Mouse (Mus musculus) midbrain, embryonic 16.5 days (tissue): ENCODE data around the gene Ssbp1. TPM values are rescaled to one million over a fixed set of nuclear protein-coding genes. Genes with fewer than 3 reads are reported as not detected.

Experiments
- ATAC-seq: fragments of 200-750 bp; cut with Nextera tagmentation; 2 replicates; pipeline ENCODE4 v1.8.0; 2017; ENCODE audit warnings: moderate TSS enrichment
- H3K27ac ChIP-seq: fragments of 300-500 bp; sonication (generic); 2 replicates; pipeline ENCODE4 v1.5.1; 2014; ENCODE audit warnings: mild to moderate bottlenecking, low read length, mixed read lengths
- H3K27me3 ChIP-seq: fragments of 300-500 bp; sonication (generic); 2 replicates; pipeline ENCODE4 v1.6.1; 2014; ENCODE audit warnings: low read depth, low read length, mixed read lengths; ENCODE audit not compliant: control insufficient read depth, insufficient read depth
- H3K36me3 ChIP-seq: fragments of 300-500 bp; sonication (generic); 2 replicates; pipeline ENCODE4 v1.6.1; 2014; ENCODE audit warnings: mild to moderate bottlenecking, low read length, moderate library complexity, mixed read lengths; ENCODE audit not compliant: control insufficient read depth, insufficient read depth
- H3K4me1 ChIP-seq: fragments of 300-500 bp; sonication (generic); 2 replicates; pipeline ENCODE4 v1.6.1; 2014; ENCODE audit warnings: mild to moderate bottlenecking, low read length, mixed read lengths; ENCODE audit not compliant: control insufficient read depth, insufficient read depth
- H3K4me2 ChIP-seq: fragments of 300-500 bp; sonication (generic); 2 replicates; pipeline ENCODE4 v1.6.1; 2014; ENCODE audit warnings: mild to moderate bottlenecking, low read length, mixed read lengths
- H3K4me3 ChIP-seq: fragments of 300-500 bp; sonication (generic); 2 replicates; pipeline ENCODE4 v1.5.1; 2014; ENCODE audit warnings: low read depth, mild to moderate bottlenecking, low read length, moderate library complexity, mixed read lengths
- H3K9ac ChIP-seq: fragments of 300-500 bp; sonication (generic); 2 replicates; pipeline ENCODE4 v1.6.1; 2014; ENCODE audit warnings: low read depth, low read length, mixed read lengths
- H3K9me3 ChIP-seq: fragments of 300-500 bp; sonication (generic); replicated peaks from 2 replicates; pipeline ENCODE4 v1.6.1; 2014; ENCODE audit warnings: mild to moderate bottlenecking, low read length, mixed read lengths; ENCODE audit not compliant: control insufficient read depth, poor library complexity, severe bottlenecking
- WGBS: fragments of 180-500 bp; shearing (Covaris S2); extraction: QIAGEN DNeasy Blood & Tissue Kit; methylation state at CpG from one replicate; pipeline ENCODE4 v1.1.7; 2014; 5-methylcytosine and 5-hydroxymethylcytosine counted together
- polyA plus RNA-seq: library from polyadenylated mRNA; unstranded; fragments of >200 nt; fragmentation: Nextera tagmentation; extraction: Ambion mirVana; gene quantifications from 2 replicates; pipeline ENCODE4 v1.2.1, GENCODE M21; 2015

The Ssbp1 gene
- polyA plus RNA-seq, 1 experiment from 2014 or later, result 96.8 TPM

GRCm38 (mm10) chr6:40441755-40442154 is 29.4 kb upstream of the Ssbp1 start:
- Histone ChIP-seq H3K36me3 (no peaks in the 10 kb centered on the region), H3K4me1 (no peaks in the 10 kb centered on the region), H3K4me3 (no peak overlapping the region), H3K27me3 (no peaks in the 10 kb centered on the region; the same call in 1 of the 2 replicates), H3K27ac (no peak overlapping the region), H3K9me3 (no peaks in the 10 kb centered on the region), H3K4me2 (no peak overlapping the region), H3K9ac (no peak overlapping the region)
- no peak for ATAC-seq
- WGBS, result 49% methylated on average over 3 of the region's 3 CpGs

DNA sequence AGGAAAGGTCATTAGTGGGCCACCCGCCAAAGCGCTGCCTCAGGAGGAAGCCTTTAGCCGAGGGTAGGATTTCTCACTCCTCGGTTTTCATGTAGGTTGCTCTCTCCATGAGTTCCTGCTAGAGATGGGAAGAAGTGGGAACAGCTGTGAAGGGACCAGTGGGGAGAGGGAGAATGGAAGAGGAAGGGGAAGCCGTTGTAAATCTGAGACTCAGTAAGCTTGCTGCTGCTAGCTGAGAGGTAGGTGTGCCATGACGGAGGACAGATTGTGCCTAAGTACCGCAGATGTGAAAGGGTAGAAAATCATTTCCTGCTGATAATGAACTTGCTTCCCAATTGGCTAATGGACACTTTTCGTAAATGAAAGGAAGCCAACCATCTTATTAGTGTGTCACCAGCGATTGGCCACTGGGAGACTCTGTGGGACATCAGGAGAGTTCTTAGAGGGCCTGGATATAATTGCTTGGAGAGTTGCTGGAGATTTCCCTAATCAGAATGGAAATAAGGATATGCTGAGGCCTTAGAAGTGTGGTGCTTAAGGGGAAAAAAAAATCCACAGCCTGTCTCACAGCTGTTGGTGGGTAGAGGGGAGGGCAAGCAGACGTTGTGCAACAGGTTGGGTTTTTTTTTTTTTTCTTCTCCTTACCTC is 27.7 kb upstream of the Ssbp1 start:
- Histone ChIP-seq H3K9me3 (no peaks in the 10 kb centered on the region), H3K27me3 (no peaks in the 10 kb centered on the region; the same call in 1 of the 2 replicates), H3K9ac (no peak overlapping the region), H3K4me1 (no peaks in the 10 kb centered on the region), H3K36me3 (no peaks in the 10 kb centered on the region), H3K27ac (no peak overlapping the region), H3K4me3 (no peak overlapping the region), H3K4me2 (no peak overlapping the region)
- WGBS, result 39% methylated on average over 10 of the region's 10 CpGs
- no peak for ATAC-seq

GRCm38 (mm10) chr6:40448626-40449025 is 22.5 kb upstream of the Ssbp1 start:
- Histone ChIP-seq H3K36me3 (no peaks in the 10 kb centered on the region), H3K27ac (no peak overlapping the region), H3K27me3 (no peaks in the 10 kb centered on the region), H3K9me3 (no peaks in the 10 kb centered on the region), H3K4me1 (no peaks in the 10 kb centered on the region), H3K4me3 (no peak overlapping the region), H3K4me2 (no peak overlapping the region), H3K9ac (no peak overlapping the region)
- ATAC-seq, result no peak

- H3K4me1 ChIP-seq, result no peaks in the 10 kb centered on the region
- H3K4me3 ChIP-seq, result no peak overlapping the region
- no peaks in the 10 kb centered on the region for H3K36me3 ChIP-seq
- no peak overlapping the region for H3K9ac ChIP-seq
- H3K27ac ChIP-seq, result no peak overlapping the region
- no peak for ATAC-seq
- H3K4me2 ChIP-seq, result no peak overlapping the region
- WGBS, result 23% methylated on average over 7 of the region's 7 CpGs
- H3K27me3 ChIP-seq, result no peaks in the 10 kb centered on the region
- H3K9me3 ChIP-seq, result no peaks in the 10 kb centered on the region
Measured at GRCm38 (mm10) chr6:40454436-40455041, 16.6 kb upstream of the Ssbp1 start.

GRCm38 (mm10) chr6:40465710-40466109 is 5.4 kb upstream of the Ssbp1 start:
- H3K27me3 ChIP-seq, result no peaks in the 10 kb centered on the region
- no peaks in the 10 kb centered on the region for H3K9me3 ChIP-seq
- H3K4me3 ChIP-seq, result no peak overlapping the region
- peaks cover 3% of the 10 kb centered on the region for H3K4me1 ChIP-seq
- WGBS, result 48% methylated on average over 6 of the region's 6 CpGs
- no peak overlapping the region for H3K27ac ChIP-seq
- H3K4me2 ChIP-seq, result no peak overlapping the region
- no peak overlapping the region for H3K9ac ChIP-seq
- ATAC-seq, result no peak
- no peaks in the 10 kb centered on the region for H3K36me3 ChIP-seq

GRCm38 (mm10) chr6:40471720-40472010 is 513 bp downstream of the Ssbp1 start:
- peaks cover 12% of the 10 kb centered on the region for H3K4me1 ChIP-seq
- under 1% methylated on average over 7 of the region's 7 CpGs for WGBS
- no peak for ATAC-seq

GRCm38 (mm10) chr6:40476132-40476531 is 5.0 kb downstream of the Ssbp1 start:
- Histone ChIP-seq H3K4me1 (peaks cover 7% of the 10 kb centered on the region), H3K4me2 (no peak overlapping the region), H3K27me3 (no peaks in the 10 kb centered on the region), H3K27ac (no peak overlapping the region), H3K4me3 (no peak overlapping the region), H3K36me3 (peaks cover 31% of the 10 kb centered on the region), H3K9me3 (no peaks in the 10 kb centered on the region), H3K9ac (no peak overlapping the region)
- ATAC-seq, result no peak
- 94% methylated on average over 4 of the region's 4 CpGs for WGBS

More at GRCm38 (mm10) chr6:40471720-40472010, 513 bp downstream of the Ssbp1 start:
- H3K4me2 ChIP-seq, result peak overlapping the region; percentile 86
- peaks cover 20% of the 10 kb centered on the region for H3K36me3 ChIP-seq
- peak overlapping the region; percentile 57 for H3K4me3 ChIP-seq
- peak overlapping the region; percentile 87 for H3K27ac ChIP-seq
- peak overlapping the region; percentile 77 for H3K9ac ChIP-seq
- H3K9me3 ChIP-seq, result no peaks in the 10 kb centered on the region
- H3K27me3 ChIP-seq, result no peaks in the 10 kb centered on the region

DNA sequence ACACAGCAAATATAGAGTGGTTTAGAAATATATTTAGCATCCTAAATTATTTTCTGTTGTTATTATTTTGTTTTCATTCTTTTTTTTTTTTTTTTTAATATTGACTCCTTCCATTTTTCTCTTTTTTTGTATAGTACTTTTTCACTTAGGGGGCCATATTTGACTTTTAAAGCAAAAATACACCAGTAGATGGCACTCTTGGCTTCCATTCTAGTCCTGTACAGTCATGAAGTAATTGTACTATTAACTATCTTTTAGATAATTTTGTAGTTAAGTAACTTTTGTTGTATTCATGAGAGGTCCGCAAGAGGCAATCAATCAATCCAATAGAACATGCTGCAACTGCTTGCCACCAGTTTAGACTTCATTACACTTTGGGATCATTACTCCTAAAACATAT is 8.6 kb downstream of the Ssbp1 start:
- 96% methylated on average over 1 of the region's 1 CpGs for whole genome bisulfite sequencing
- no peak for ATAC-seq
- Histone ChIP-seq H3K4me1 (no peaks in the 10 kb centered on the region), H3K27ac (no peak overlapping the region), H3K4me3 (no peak overlapping the region), H3K27me3 (no peaks in the 10 kb centered on the region), H3K4me2 (no peak overlapping the region), H3K9ac (no peak overlapping the region), H3K9me3 (no peaks in the 10 kb centered on the region), H3K36me3 (peaks cover 47% of the 10 kb centered on the region)

GRCm38 (mm10) chr6:40482318-40482717 is 11.2 kb downstream of the Ssbp1 start:
- Histone ChIP-seq H3K4me1 (no peaks in the 10 kb centered on the region), H3K9me3 (no peaks in the 10 kb centered on the region), H3K27ac (no peak overlapping the region), H3K9ac (no peak overlapping the region), H3K36me3 (peaks cover 26% of the 10 kb centered on the region), H3K4me3 (no peak overlapping the region), H3K27me3 (no peaks in the 10 kb centered on the region), H3K4me2 (no peak overlapping the region)
- no peak for ATAC-seq
- 93% methylated on average over 5 of the region's 5 CpGs for WGBS
